Mouse (Mus musculus): ENCODE measurements around the gene Sgms2. TPM values are rescaled to one million over a fixed set of nuclear protein-coding genes. Genes with fewer than 3 reads are reported as not detected.

Gene Sgms2
- total RNA-seq (2012; rRNA removed) (not detected in 2 replicates), total RNA-seq (2014; rRNA removed) (not detected in 2 replicates), polyA plus RNA-seq (2012; ENCODE audit: insufficient read length, low read depth) (not detected in 2 replicates)

GRCm38 (mm10) chr3:131491361-131491925 is at the start of gene Sgms2:
Sgms2 (minus strand) TSS chr3:131491411.
- H3K36me3 ChIP-seq (replicated peaks in 1 of 2; ENCODE audit: control insufficient read depth in 1 of 2, insufficient read depth in 1 of 2, low read length in 1 of 2): no peaks in the 10 kb centered on the region
- H3K4me2 ChIP-seq (ENCODE audit: insufficient read depth, low read depth, poor library complexity, severe bottlenecking): no peak within 1 kb of the TSS
- H3K9me3 ChIP-seq (replicated peaks; ENCODE audit: low read length): peaks cover 12% of the 10 kb centered on the region
- no peak within 1 kb of the TSS for H3K27ac ChIP-seq (ENCODE audit: insufficient read depth, low read depth)
- in situ Hi-C loops (cut with MboI; ENCODE audit: low pct_ligation_motif_present, low pct_unique_long_range_greater_than_20kb, low sequenced_read_pairs) (no loop called here), dilution Hi-C loops (cut with MboI; ENCODE audit: extremely low pct_ligation_motif_present, extremely low pct_unique_long_range_greater_than_20kb, low sequenced_read_pairs) (no loop called here)
- no peak for DNase-seq (ENCODE audit: extremely low read depth)
- TF ChIP-seq ZKSCAN1 (IDR thresholded peaks at IDR 0.05; ENCODE audit: borderline replicate concordance, low read depth, low read length) (no peak), ZNF384 (IDR thresholded peaks at IDR 0.05; ENCODE audit: low read depth, low read length) (no peak), CHD2 (IDR thresholded peaks at IDR 0.05; ENCODE audit: low read length) (no peak), RCOR1 (conservative IDR thresholded peaks at IDR 0.05; ENCODE audit: low read depth, low read length) (no peak), MEF2A (IDR thresholded peaks at IDR 0.05; ENCODE audit: borderline replicate concordance, low read depth, low read length) (no peak), NRF1 (IDR thresholded peaks at IDR 0.05; ENCODE audit: low read depth, low read length) (no peak), KAT2A (IDR thresholded peaks at IDR 0.05; ENCODE audit: insufficient replicate concordance, low read length) (no peak), SMC3 (IDR thresholded peaks at IDR 0.05; ENCODE audit: low read depth, low read length) (no peak), PAX5 (IDR thresholded peaks at IDR 0.05; ENCODE audit: low read length) (no peak), MXI1 (IDR thresholded peaks at IDR 0.05; ENCODE audit: low read depth, low read length) (no peak), MAFK (IDR thresholded peaks at IDR 0.05; ENCODE audit: insufficient replicate concordance, low read length) (no peak), POLR2AphosphoS2 (IDR thresholded peaks at IDR 0.05; ENCODE audit: low read depth, low read length) (no peak), MAX (IDR thresholded peaks at IDR 0.05; ENCODE audit: low read length) (no peak)
- H3K4me3 ChIP-seq (replicated peaks in 1 of 3; ENCODE audit: low read depth in 2 of 3, low read length in 2 of 3, poor library complexity in 1 of 3): no peak within 1 kb of the TSS
- no peaks in the 10 kb centered on the region for H3K27me3 ChIP-seq (replicated peaks)
- H3K4me1 ChIP-seq (ENCODE audit: control insufficient read depth in 1 of 2, insufficient read depth in 2 of 2): 0 out of 4 replicates have a peak, but pooled peaks cover 0 to under 1% of the 10 kb centered on the region in 2 experiments
- H3K79me2 ChIP-seq (replicated peaks; ENCODE audit: control insufficient read depth, extremely low read depth, insufficient read depth, poor library complexity, severe bottlenecking): no peaks in the 10 kb centered on the region
- no peak within 1 kb of the TSS for H3K9ac ChIP-seq (ENCODE audit: insufficient read depth, low read depth)

DNA sequence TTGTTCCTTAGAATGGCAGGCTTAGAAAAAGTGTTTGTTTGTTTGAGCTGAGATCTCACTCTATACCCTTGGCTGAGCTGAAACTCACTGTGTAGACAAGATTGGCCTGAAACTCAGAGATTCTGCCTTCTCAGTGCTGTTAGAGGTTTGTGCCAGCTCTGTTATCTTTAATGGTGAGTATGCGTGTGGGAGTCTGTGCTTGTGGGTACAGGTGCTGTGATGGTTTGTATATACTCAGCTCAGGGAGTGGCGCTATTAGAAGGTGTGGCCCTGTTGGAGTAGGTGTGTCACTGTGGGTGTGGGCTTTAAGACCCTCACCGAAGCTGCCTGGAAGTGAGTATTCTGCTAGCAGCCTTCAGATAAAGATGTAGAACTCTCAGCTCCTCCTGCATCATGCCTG is 34.0 kb upstream of the Sgms2 start:
- Histone ChIP-seq H3K27ac (ENCODE audit: insufficient read depth, low read depth) (no peak overlapping the region), H3K27me3 (replicated peaks) (no peaks in the 10 kb centered on the region), H3K4me1 (ENCODE audit: control insufficient read depth in 1 of 2, insufficient read depth in 2 of 2) (no peaks in the 10 kb centered on the region), H3K4me3 (replicated peaks in 1 of 3; ENCODE audit: low read depth in 2 of 3, low read length in 2 of 3, poor library complexity in 1 of 3) (no peak overlapping the region), H3K79me2 (replicated peaks; ENCODE audit: control insufficient read depth, extremely low read depth, insufficient read depth, poor library complexity, severe bottlenecking) (no peaks in the 10 kb centered on the region), H3K4me2 (ENCODE audit: insufficient read depth, low read depth, poor library complexity, severe bottlenecking) (no peak overlapping the region), H3K9ac (ENCODE audit: insufficient read depth, low read depth) (no peak overlapping the region), H3K9me3 (replicated peaks; ENCODE audit: low read length) (no peaks in the 10 kb centered on the region), H3K36me3 (replicated peaks in 1 of 2; ENCODE audit: control insufficient read depth in 1 of 2, insufficient read depth in 1 of 2, low read length in 1 of 2) (no peaks in the 10 kb centered on the region)
- in situ Hi-C loops (cut with MboI; ENCODE audit: low pct_ligation_motif_present, low pct_unique_long_range_greater_than_20kb, low sequenced_read_pairs): no loop called here
- TF ChIP-seq UBTF (IDR thresholded peaks at IDR 0.05; ENCODE audit: low read depth, low read length) (no peak), KAT2A (IDR thresholded peaks at IDR 0.05; ENCODE audit: insufficient replicate concordance, low read length) (no peak), NRF1 (IDR thresholded peaks at IDR 0.05; ENCODE audit: low read depth, low read length) (no peak), MAFK (IDR thresholded peaks at IDR 0.05; ENCODE audit: insufficient replicate concordance, low read length) (no peak), ZC3H11A (IDR thresholded peaks at IDR 0.05; ENCODE audit: low read depth, low read length) (no peak), TCF12 (IDR thresholded peaks at IDR 0.05; ENCODE audit: low read depth, low read length) (no peak), CTCF (conservative IDR thresholded peaks at IDR 0.05 in 1 of 2, IDR thresholded peaks at IDR 0.05 in 1 of 2; ENCODE audit: low read depth in 2 of 2, low read length in 2 of 2) (no peak), E2F4 (IDR thresholded peaks at IDR 0.05; ENCODE audit: insufficient replicate concordance, low read depth, low read length) (no peak), MAZ (IDR thresholded peaks at IDR 0.05; ENCODE audit: low read depth, low read length) (no peak), IRF4 (IDR thresholded peaks at IDR 0.05; ENCODE audit: low read depth, low read length) (no peak), JUND (conservative IDR thresholded peaks at IDR 0.05; ENCODE audit: low read depth, low read length) (no peak), GABPA (IDR thresholded peaks at IDR 0.05; ENCODE audit: insufficient replicate concordance, low read depth, low read length) (no peak), JUN (IDR thresholded peaks at IDR 0.05; ENCODE audit: insufficient read depth, low read depth, low read length) (no peak), USF1 (IDR thresholded peaks at IDR 0.05; ENCODE audit: low read depth, low read length) (no peak), EP300 (IDR thresholded peaks at IDR 0.05; ENCODE audit: low read length) (no peak), CHD2 (IDR thresholded peaks at IDR 0.05; ENCODE audit: low read length) (no peak)
- dilution Hi-C loops (cut with MboI; ENCODE audit: extremely low pct_ligation_motif_present, extremely low pct_unique_long_range_greater_than_20kb, low sequenced_read_pairs): no loop called here
- no peak for DNase-seq (ENCODE audit: extremely low read depth)

Measured in CH12.LX (cell line).